ENCODE assay signal across 10 mouse cellular contexts in the genomic region with DNA sequence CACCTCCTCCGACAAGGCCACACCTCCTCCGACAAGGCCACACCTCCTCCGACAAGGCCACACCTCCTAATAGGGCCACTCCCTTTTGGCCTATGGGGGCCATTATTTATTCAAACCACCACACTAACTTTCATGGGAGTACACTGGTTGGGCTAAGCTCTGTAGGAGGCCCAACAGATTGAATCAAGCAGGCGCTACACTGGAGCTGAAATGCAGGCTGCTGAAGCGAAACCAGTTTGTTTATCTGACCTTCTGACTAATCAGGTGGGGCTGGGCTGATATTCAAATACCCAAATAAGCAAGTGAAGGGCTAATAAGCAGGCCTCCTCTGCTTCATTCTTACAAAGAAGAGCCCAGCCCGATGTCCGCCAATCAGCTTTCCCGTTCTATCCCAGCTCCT.
DNase-seq lines count a peak whose midpoint lies in the region; ATAC-seq and TF ChIP-seq lines count a peak whose summit lies in the region.
"Had no signal": no experiment of that assay in that cellular context is flagged by ENCODE, and none has a peak within 500 bp of the region (broad histone marks: within the 10 kb centered on the region; RNA-seq: fewer than 3 reads in every experiment).

No protein-coding gene starts in this region.

- in situ Hi-C loops in ES-E14 (cut with MboI; ENCODE audit: low sequenced_read_pairs in 2 of 2, unreplicated experiment in 2 of 2) = no loop called here

- H3K27me3 ChIP-seq in kidney, embryonic 14.5 days (ENCODE audit: control insufficient read depth, insufficient read depth, low read length) = no peaks in the 10 kb centered on the region
- no peaks in the 10 kb centered on the region for H3K27me3 ChIP-seq in stomach, embryonic 14.5 days (ENCODE audit: control insufficient read depth, insufficient read depth, low read length)
- no peaks in the 10 kb centered on the region for H3K27me3 ChIP-seq in forebrain, postnatal 0 days (ENCODE audit: insufficient read depth, low read length)

- H3K27ac ChIP-seq in ES-E14 (ENCODE audit: insufficient read depth, low read depth, low read length, poor library complexity, severe bottlenecking) = peak overlapping the region; percentile 85
- H3K27ac ChIP-seq in kidney, embryonic 14.5 days (ENCODE audit: low read depth, low read length) = peak overlapping the region; percentile 51; the same call in 1 of the 2 replicates
- peak overlapping the region; percentile 84 for H3K27ac ChIP-seq in stomach, embryonic 14.5 days (ENCODE audit: low read length)
- H3K27ac ChIP-seq in forebrain, postnatal 0 days (ENCODE audit: low read depth, low read length) = no peak overlapping the region
- H3K27ac ChIP-seq: heart, embryonic 13.5 days; limb, embryonic 13.5 days had no signal

- intact Hi-C loops in left cerebral cortex, postnatal 14 days (cut with DNase I) = no loop called here

- peaks cover 0 to 19% of the 10 kb centered on the region in 2 experiments; a peak in 3 of 4 replicates for H3K4me1 ChIP-seq in ES-E14 (ENCODE audit: control insufficient read depth in 2 of 2, insufficient read depth in 2 of 2, low read length in 2 of 2, poor library complexity in 1 of 2)
- H3K4me1 ChIP-seq in kidney, embryonic 14.5 days (ENCODE audit: control insufficient read depth, insufficient read depth, low read length) = no peaks in the 10 kb centered on the region
- H3K4me1 ChIP-seq in stomach, embryonic 14.5 days (ENCODE audit: control insufficient read depth, insufficient read depth, low read length) = no peaks in the 10 kb centered on the region
- no peaks in the 10 kb centered on the region for H3K4me1 ChIP-seq in forebrain, postnatal 0 days (ENCODE audit: insufficient read depth)
- H3K4me1 ChIP-seq: limb, embryonic 13.5 days had no signal

- no peaks in the 10 kb centered on the region for H3K36me3 ChIP-seq in ES-E14 (ENCODE audit: control insufficient read depth, insufficient read depth, low read length, poor library complexity, severe bottlenecking)
- H3K36me3 ChIP-seq in kidney, embryonic 14.5 days (ENCODE audit: control insufficient read depth, insufficient read depth, low read length) = no peaks in the 10 kb centered on the region
- no peaks in the 10 kb centered on the region for H3K36me3 ChIP-seq in stomach, embryonic 14.5 days (ENCODE audit: control insufficient read depth, insufficient read depth, low read length)
- no peaks in the 10 kb centered on the region for H3K36me3 ChIP-seq in forebrain, postnatal 0 days (ENCODE audit: insufficient read depth)
- H3K36me3 ChIP-seq: heart, embryonic 13.5 days; limb, embryonic 13.5 days had no signal

- TF ChIP-seq CTCF in forebrain, postnatal 0 days (IDR thresholded peaks at IDR 0.05; ENCODE audit: low read depth) = no peak

- peak overlapping the region; percentile 23 to 53; a peak in 3 of 4 replicates for H3K4me3 ChIP-seq in ES-E14 (ENCODE audit: insufficient read depth in 1 of 2, low read depth in 1 of 2, low read length in 2 of 2, poor library complexity in 1 of 2, severe bottlenecking in 1 of 2)
- no peak overlapping the region for H3K4me3 ChIP-seq in kidney, embryonic 14.5 days (ENCODE audit: low read length)
- no peak overlapping the region for H3K4me3 ChIP-seq in stomach, embryonic 14.5 days (ENCODE audit: low read depth, low read length)
- H3K4me3 ChIP-seq in forebrain, postnatal 0 days (ENCODE audit: low read depth, low read length) = no peak overlapping the region
- H3K4me3 ChIP-seq: heart, embryonic 13.5 days; limb, embryonic 13.5 days had no signal

- no peak overlapping the region for H3K9ac ChIP-seq in ES-E14 (ENCODE audit: insufficient read depth, low read depth, low read length, poor library complexity, severe bottlenecking)
- no peak overlapping the region for H3K9ac ChIP-seq in kidney, embryonic 14.5 days (ENCODE audit: low read depth, low read length)
- no peak overlapping the region for H3K9ac ChIP-seq in stomach, embryonic 14.5 days (replicated peaks; ENCODE audit: low read depth, low read length)
- H3K9ac ChIP-seq in forebrain, postnatal 0 days = no peak overlapping the region
- H3K9ac ChIP-seq: heart, embryonic 13.5 days; limb, embryonic 13.5 days had no signal

- peak; percentile 35 to 42 for DNase-seq in heart, adult 18-20 months
- no peak for DNase-seq in heart, adult 9 months (ENCODE audit: low spot score in 2 of 2)
- no peak for DNase-seq in ES-E14 (ENCODE audit: low read depth, low spot score)
- no peak for DNase-seq in thymus, adult 18-20 months
- no peak for DNase-seq in left cerebral cortex, postnatal 14 days (ENCODE audit: low spot score in 2 of 2)
- no peak for DNase-seq in forebrain, postnatal 0 days

- ATAC-seq in kidney, embryonic 14.5 days (ENCODE audit: low FRiP score, low TSS enrichment) = 0 out of 2 replicates have a peak, but pooled peaks have one; percentile 49
- peak; percentile 53; the same call in 1 of the 2 replicates for ATAC-seq in stomach, embryonic 14.5 days (ENCODE audit: insufficient number of reproducible peaks, insufficient read depth, low FRiP score, low read depth)
- ATAC-seq in forebrain, postnatal 0 days = no peak

- no peaks in the 10 kb centered on the region for H3K9me3 ChIP-seq in ES-E14 (ENCODE audit: control insufficient read depth, insufficient read depth, low read depth, low read length)
- H3K9me3 ChIP-seq in kidney, embryonic 14.5 days (ENCODE audit: control insufficient read depth, low read length) = no peaks in the 10 kb centered on the region
- H3K9me3 ChIP-seq in stomach, embryonic 14.5 days (ENCODE audit: control insufficient read depth, low read depth, low read length) = no peaks in the 10 kb centered on the region
- H3K9me3 ChIP-seq in forebrain, postnatal 0 days (ENCODE audit: low read length) = no peaks in the 10 kb centered on the region
- H3K9me3 ChIP-seq: heart, embryonic 13.5 days had no signal

- 78% methylated on average over 8 of the region's 8 CpGs for WGBS in kidney, embryonic 14.5 days
- 68% methylated on average over 8 of the region's 8 CpGs for WGBS in stomach, embryonic 14.5 days
- WGBS in forebrain, postnatal 0 days = 87% methylated on average over 8 of the region's 8 CpGs

- H3K4me2 ChIP-seq in kidney, embryonic 14.5 days (replicated peaks; ENCODE audit: low read depth, low read length) = no peak overlapping the region
- no peak overlapping the region for H3K4me2 ChIP-seq in stomach, embryonic 14.5 days (replicated peaks; ENCODE audit: low read depth, low read length)
- no peak overlapping the region for H3K4me2 ChIP-seq in forebrain, postnatal 0 days (ENCODE audit: low read depth)
- H3K4me2 ChIP-seq: heart, embryonic 13.5 days; limb, embryonic 13.5 days had no signal

TF ChIP-seq in ES-E14, 5 proteins besides CTCF, POLR2A, EP300 and RAD21:
- TF ChIP-seq ZNF384 (IDR thresholded peaks at IDR 0.05; ENCODE audit: low read depth, low read length) = 0 out of 2 replicates have a peak, but pooled peaks have one; percentile 18
- no peak for TF ChIP-seq CHD2 (IDR thresholded peaks at IDR 0.05; ENCODE audit: low read depth, low read length)

Comparison
In these comparisons a context has a peak if more than half of its experiments do, and no peak if none do; other contexts are left out.
1. DNase-seq: peak in heart, adult 18-20 months (2 of 2); none in heart, adult 9 months (0 of 2), ES-E14 (single experiment), thymus, adult 18-20 months (0 of 2), left cerebral cortex, postnatal 14 days (0 of 2) and forebrain, postnatal 0 days (single experiment).
2. H3K4me3 ChIP-seq: peak in ES-E14 (2 of 2); none in kidney, embryonic 14.5 days (single experiment), stomach, embryonic 14.5 days (single experiment) and forebrain, postnatal 0 days (single experiment).